ENCODE assay signal across 23 mouse cellular contexts in the genomic region with DNA sequence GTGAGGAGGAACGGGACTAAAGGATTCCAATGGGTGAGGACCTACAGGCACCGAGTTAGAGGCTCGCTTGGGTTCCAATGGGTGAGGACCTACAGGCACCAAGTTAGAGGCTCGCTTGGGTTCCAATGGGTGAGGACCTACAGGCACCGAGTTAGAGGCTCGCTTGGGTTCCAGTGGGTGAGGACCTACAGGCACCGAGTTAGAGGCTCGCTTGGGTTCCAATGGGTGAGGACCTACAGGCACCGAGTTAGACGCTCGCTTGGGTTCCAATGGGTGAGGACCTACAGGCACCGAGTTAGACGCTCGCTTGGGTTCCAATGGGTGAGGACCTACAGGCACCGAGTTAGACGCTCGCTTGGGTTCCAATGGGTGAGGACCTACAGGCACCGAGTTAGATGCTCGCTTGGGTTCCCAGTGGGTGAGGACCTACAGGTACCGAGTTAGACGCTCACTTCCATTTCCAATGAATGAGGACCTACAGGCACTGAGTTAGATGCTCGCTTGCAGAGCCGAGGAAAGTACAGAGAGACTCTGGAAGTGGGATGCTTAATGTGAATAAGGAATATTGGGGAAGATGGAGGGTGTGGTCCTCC. TPM values are rescaled to one million over a fixed set of nuclear protein-coding genes. Genes with fewer than 3 reads are reported as not detected.
A peak's percentile ranks its signal among the peaks of the same experiment; 100 is the strongest.
DNase-seq lines count a peak whose midpoint lies in the region; TF ChIP-seq lines count a peak whose summit lies in the region.
"Not testable (repeated sequence)": the region's sequence is repeated elsewhere in the genome, so short reads cannot be mapped to it uniquely, and the experiment has no call there.
"Had no signal": no experiment of that assay in that cellular context is flagged by ENCODE, and none has a peak within 500 bp of the region (broad histone marks: within the 10 kb centered on the region; RNA-seq: fewer than 3 reads in every experiment).

No protein-coding gene starts in this region.

- not testable (repeated sequence) for TF ChIP-seq CTCF in CH12.LX (conservative IDR thresholded peaks at IDR 0.05 in 1 of 2, IDR thresholded peaks at IDR 0.05 in 1 of 2; ENCODE audit: low read depth in 2 of 2, low read length in 2 of 2); testis, adult 2 months (IDR thresholded peaks at IDR 0.05; ENCODE audit: control insufficient read depth, insufficient read depth, insufficient replicate concordance, low read depth, low read length)

- H3K9me3 ChIP-seq in CH12.LX (replicated peaks; ENCODE audit: low read length), result not testable (repeated sequence)

- peak; percentile 74 for TF ChIP-seq POLR2A in CH12.LX (IDR thresholded peaks at IDR 0.05; ENCODE audit: low read depth, low read length)
- TF ChIP-seq POLR2A in testis, adult 2 months (IDR thresholded peaks at IDR 0.05; ENCODE audit: control insufficient read depth, low read depth, low read length), result not testable (repeated sequence)

- peak overlapping the region; percentile 69 for H3K4me2 ChIP-seq in CH12.LX (ENCODE audit: insufficient read depth, low read depth, poor library complexity, severe bottlenecking)

- not testable (repeated sequence) for TF ChIP-seq EP300 in CH12.LX (IDR thresholded peaks at IDR 0.05; ENCODE audit: low read length)

- in situ Hi-C loops in CH12.LX (cut with MboI; ENCODE audit: low pct_ligation_motif_present, low pct_unique_long_range_greater_than_20kb, low sequenced_read_pairs), result not testable (repeated sequence)

- H3K27me3 ChIP-seq in CH12.LX (replicated peaks), result peaks cover 81% of the 10 kb centered on the region
- H3K27me3 ChIP-seq in testis, adult 2 months (ENCODE audit: control insufficient read depth, insufficient read depth, low read length), result not testable (repeated sequence)

- H3K9ac ChIP-seq in CH12.LX (ENCODE audit: insufficient read depth, low read depth), result peak overlapping the region; percentile 63

- not testable (repeated sequence) for TF ChIP-seq RAD21 in CH12.LX (IDR thresholded peaks at IDR 0.05; ENCODE audit: low read depth, low read length)

- H3K27ac ChIP-seq in CH12.LX (ENCODE audit: insufficient read depth, low read depth), result not testable (repeated sequence)
- H3K27ac ChIP-seq in testis, adult 2 months (ENCODE audit: control insufficient read depth, insufficient read depth, low read depth, low read length), result peak overlapping the region; percentile 53; the same call in 1 of the 2 replicates

- DNase-seq in CH12.LX (ENCODE audit: extremely low read depth), result not testable (repeated sequence)
- DNase-seq in ES-CJ7 (ENCODE audit: low read depth, low spot score) (peak; percentile 24), ZHBTc4 (ENCODE audit: low read depth, low spot score) (peak; percentile 32)
- DNase-seq in heart, adult 11 months, result peak; percentile 45
- peak; percentile 63 for DNase-seq in testis, postnatal 14 days (ENCODE audit: low spot score)

- not testable (repeated sequence) for H3K79me2 ChIP-seq in CH12.LX (replicated peaks; ENCODE audit: control insufficient read depth, extremely low read depth, insufficient read depth, poor library complexity, severe bottlenecking)

- not testable (repeated sequence) for H3K36me3 ChIP-seq in CH12.LX (replicated peaks in 1 of 2; ENCODE audit: control insufficient read depth in 1 of 2, insufficient read depth in 1 of 2, low read length in 1 of 2); testis, adult 2 months (ENCODE audit: control insufficient read depth, insufficient read depth, low read length)

- dilution Hi-C loops in CH12.LX (cut with MboI; ENCODE audit: extremely low pct_ligation_motif_present, extremely low pct_unique_long_range_greater_than_20kb, low sequenced_read_pairs), result not testable (repeated sequence)

- H3K4me3 ChIP-seq in CH12.LX (replicated peaks in 1 of 3; ENCODE audit: low read depth in 2 of 3, low read length in 2 of 3, poor library complexity in 1 of 3), result peak overlapping the region in 2 of 3 experiments; percentile 33 to 38
- peak overlapping the region; percentile 62 for H3K4me3 ChIP-seq in testis, adult 2 months (ENCODE audit: control insufficient read depth, low read depth, low read length)

- not testable (repeated sequence) for H3K4me1 ChIP-seq in CH12.LX (ENCODE audit: control insufficient read depth in 1 of 2, insufficient read depth in 2 of 2); testis, adult 2 months (ENCODE audit: control insufficient read depth, insufficient read depth, low read length)

TF ChIP-seq in CH12.LX, 34 proteins besides CTCF, POLR2A, EP300 and RAD21:
- TF ChIP-seq TCF12 (IDR thresholded peaks at IDR 0.05; ENCODE audit: low read depth, low read length), result peak; percentile 39; the same call in 1 of the 2 replicates
- TF ChIP-seq HCFC1 (IDR thresholded peaks at IDR 0.05; ENCODE audit: low read depth, low read length), result peak; percentile 66
- TF ChIP-seq MAX (IDR thresholded peaks at IDR 0.05; ENCODE audit: low read length), result peak; percentile 91
- TF ChIP-seq NELFE (IDR thresholded peaks at IDR 0.05; ENCODE audit: low read depth, low read length), result peak; percentile 53; the same call in 1 of the 2 replicates

RNA-seq across cellular contexts. Expression of a gene that starts 1.2 kb away (rescaled TPM):
- total RNA-seq in CH12.LX (2012; rRNA removed) (1.4 and 2.4 TPM in 2 replicates), CH12.LX (2014; rRNA removed) (not detected in 2 replicates)
- polyA plus RNA-seq in CH12.LX (2012; ENCODE audit: insufficient read length, low read depth), result not detected in 2 replicates
- 0.69 and 0.93 TPM in 2 replicates for polyA plus RNA-seq in testis, adult 2 months (2012; rRNA removed)
- total RNA-seq: adrenal gland, adult 18-20 months; adrenal gland, adult 2 months; adrenal gland, adult 8-10 months; adrenal gland, postnatal 10 days; adrenal gland, postnatal 14 days; adrenal gland, postnatal 25 days; adrenal gland, postnatal 36 days; adrenal gland, postnatal 4 days; G1E; MEL had no signal
- polyA plus RNA-seq: activated CD4-positive, CD25-positive, alpha-beta regulatory T cell, adult 4 months; adrenal gland, adult 2 months; brain, embryonic 14.5 days; C2C12; CD4-positive, CD25-positive, alpha-beta regulatory T cell, adult 4 months; cerebellum, adult 2 months; G1E; Patski had no signal

RNA-seq across cellular contexts. Expression of a gene that starts 18.0 kb away (rescaled TPM):
- total RNA-seq in CH12.LX (2012; rRNA removed) (not detected in 2 replicates), CH12.LX (2014; rRNA removed) (not detected in 2 replicates)
- not detected in 2 replicates for polyA plus RNA-seq in CH12.LX (2012; ENCODE audit: insufficient read length, low read depth)
- not detected in 2 replicates for polyA plus RNA-seq in testis, adult 2 months (2012; rRNA removed)
- total RNA-seq: adrenal gland, adult 18-20 months; adrenal gland, adult 2 months; adrenal gland, adult 8-10 months; adrenal gland, postnatal 10 days; adrenal gland, postnatal 14 days; adrenal gland, postnatal 25 days; adrenal gland, postnatal 36 days; adrenal gland, postnatal 4 days; ES-E14; MEL had no signal
- polyA plus RNA-seq: activated CD4-positive, CD25-positive, alpha-beta regulatory T cell, adult 4 months; adrenal gland, adult 2 months; brain, embryonic 14.5 days; C2C12; CD4-positive, CD25-positive, alpha-beta regulatory T cell, adult 4 months; cerebellum, adult 2 months; G1E; Patski had no signal

RNA-seq across cellular contexts. Expression of a gene that starts 29.4 kb away (rescaled TPM):
- total RNA-seq in CH12.LX (2012; rRNA removed) (0.08 and 0.21 TPM in 2 replicates), CH12.LX (2014; rRNA removed) (0.14 TPM in 1 of 2 replicates, not detected in the other)
- not detected in 2 replicates for polyA plus RNA-seq in CH12.LX (2012; ENCODE audit: insufficient read length, low read depth)
- 118 and 120 TPM in 2 replicates for polyA plus RNA-seq in testis, adult 2 months (2012; rRNA removed)
- polyA plus RNA-seq: activated CD4-positive, CD25-positive, alpha-beta regulatory T cell, adult 4 months; CD4-positive, CD25-positive, alpha-beta regulatory T cell, adult 4 months had no signal

RNA-seq across cellular contexts. Expression of a gene that starts 29.5 kb away (rescaled TPM):
- total RNA-seq in CH12.LX (2012; rRNA removed), result 14.0 and 15.2 TPM in 2 replicates
- 17.1 and 17.6 TPM in 2 replicates for total RNA-seq in CH12.LX (2014; rRNA removed)
- 29.7 and 35.0 TPM in 2 replicates for polyA plus RNA-seq in CH12.LX (2012; ENCODE audit: insufficient read length, low read depth)
- polyA plus RNA-seq in testis, adult 2 months (2012; rRNA removed), result 32.4 and 43.1 TPM in 2 replicates

RNA-seq across cellular contexts. Expression of a gene that starts 31.4 kb away (rescaled TPM):
- total RNA-seq in CH12.LX (2012; rRNA removed), result not detected in 2 replicates
- total RNA-seq in CH12.LX (2014; rRNA removed), result not detected in 2 replicates
- not detected in 2 replicates for polyA plus RNA-seq in CH12.LX (2012; ENCODE audit: insufficient read length, low read depth)
- polyA plus RNA-seq in testis, adult 2 months (2012; rRNA removed), result 0.32 and 36.5 TPM in 2 replicates
- total RNA-seq: adrenal gland, adult 18-20 months; adrenal gland, adult 2 months; adrenal gland, adult 8-10 months; adrenal gland, postnatal 10 days; adrenal gland, postnatal 14 days; adrenal gland, postnatal 25 days; adrenal gland, postnatal 36 days; adrenal gland, postnatal 4 days; ES-E14 had no signal
- polyA plus RNA-seq: activated CD4-positive, CD25-positive, alpha-beta regulatory T cell, adult 4 months; adrenal gland, adult 2 months; brain, embryonic 14.5 days; C2C12; CD4-positive, CD25-positive, alpha-beta regulatory T cell, adult 4 months; cerebellum, adult 2 months; G1E; Patski had no signal

Comparison
In these comparisons a context has a peak if more than half of its experiments do, and no peak if none do; other contexts are left out.
1. RNA of a gene that starts 29.4 kb away (polyA plus RNA-seq): 118 to 120 TPM in testis, adult 2 months; not detected in CH12.LX; every median in the first group is over 100 times any median in the second.